Mouse (Mus musculus): ENCODE results near the gene Tdp1.

Gene Tdp1

DNA sequence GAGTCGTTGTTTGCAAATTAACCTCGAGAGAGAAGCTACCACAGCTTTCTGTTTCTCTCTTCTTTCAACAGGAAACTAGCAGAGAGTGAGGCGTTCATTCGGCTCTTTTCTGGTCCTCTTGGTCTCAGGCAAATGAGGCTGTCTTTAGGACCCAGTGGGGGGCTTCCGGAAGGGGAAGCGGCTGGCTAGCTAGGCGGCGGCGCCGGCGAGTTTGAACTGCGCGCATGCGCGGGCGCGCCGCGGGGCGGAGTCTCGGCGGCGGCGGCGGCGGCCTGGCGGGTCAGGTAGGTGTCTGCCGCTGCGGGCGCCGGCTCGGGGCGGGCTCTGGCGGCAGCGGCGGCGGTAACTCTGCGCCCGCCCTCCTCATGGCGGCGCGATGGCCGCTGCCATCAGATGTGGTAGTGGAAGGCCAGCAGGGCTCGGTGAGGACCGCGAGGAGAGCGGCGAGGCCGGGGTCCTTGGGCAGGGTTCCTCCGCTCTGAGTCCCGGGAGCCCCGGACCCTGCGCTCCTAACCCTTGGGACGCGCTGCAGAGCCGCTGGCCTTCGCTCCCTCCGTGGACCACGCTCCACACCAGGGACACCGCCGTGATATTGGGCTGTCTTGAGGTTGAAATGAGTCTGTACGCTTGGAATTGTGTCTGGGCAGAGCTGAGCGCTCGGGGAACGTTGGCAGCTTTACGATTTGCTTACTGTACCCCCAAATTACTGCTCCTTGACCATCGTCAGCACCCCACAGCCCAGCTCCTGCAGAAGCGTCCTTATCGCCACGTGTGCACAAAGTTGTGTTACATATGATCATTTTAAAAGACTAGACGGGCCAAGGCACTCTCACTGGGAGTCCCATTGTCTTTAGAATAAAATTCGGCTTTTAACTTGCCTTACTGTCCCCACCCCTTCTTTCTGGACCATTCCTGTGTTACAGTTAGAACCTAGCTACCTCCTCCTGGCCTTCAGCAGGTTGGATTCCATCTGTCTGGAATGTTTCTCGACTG is at the start of gene Tdp1, which contains the start of gene Efcab11:
Gene Tdp1 (plus strand): TSS at position 249 of the 993 bp plus-strand sequence.
Gene Efcab11 (minus strand): TSS at position 171 of the 993 bp plus-strand sequence.
- DNase-seq (ENCODE audit: low read depth, low spot score): peak; percentile 97

DNA sequence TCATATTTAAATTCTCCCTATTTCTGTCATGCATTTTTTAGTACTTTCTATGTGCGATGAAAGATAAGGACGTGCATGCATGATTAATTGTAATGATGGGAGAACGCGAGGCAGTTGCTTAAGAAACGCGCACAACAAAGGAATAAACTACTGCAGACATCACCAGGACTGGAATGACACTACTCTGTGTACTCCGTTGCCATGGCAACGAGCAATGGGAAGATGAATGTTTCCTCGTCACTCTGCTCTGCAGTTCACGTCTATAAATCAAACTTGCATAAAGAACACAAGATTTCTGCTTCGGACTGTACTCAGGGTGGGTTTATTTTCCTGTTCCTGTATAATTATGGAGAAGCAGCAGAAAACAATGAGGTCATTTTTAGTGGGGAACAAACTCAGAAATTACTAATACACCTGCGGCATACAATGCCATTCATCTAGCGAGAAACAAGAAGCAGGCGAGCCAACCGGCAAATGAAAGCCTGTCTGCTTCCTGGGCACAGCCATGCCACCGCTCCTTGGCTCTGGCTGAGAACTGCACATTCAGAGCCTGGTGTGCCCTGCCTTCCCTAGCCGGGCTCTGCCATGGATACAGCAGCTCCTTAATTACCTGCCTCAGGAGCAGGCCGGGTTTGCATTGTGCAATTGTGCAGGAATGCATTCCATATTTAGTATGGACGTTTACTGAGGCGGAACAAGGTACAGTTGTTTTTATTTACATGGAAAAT is 47.7 kb upstream of the Tdp1 start:
- peak; percentile 81 for DNase-seq (ENCODE audit: low read depth, low spot score)

DNA sequence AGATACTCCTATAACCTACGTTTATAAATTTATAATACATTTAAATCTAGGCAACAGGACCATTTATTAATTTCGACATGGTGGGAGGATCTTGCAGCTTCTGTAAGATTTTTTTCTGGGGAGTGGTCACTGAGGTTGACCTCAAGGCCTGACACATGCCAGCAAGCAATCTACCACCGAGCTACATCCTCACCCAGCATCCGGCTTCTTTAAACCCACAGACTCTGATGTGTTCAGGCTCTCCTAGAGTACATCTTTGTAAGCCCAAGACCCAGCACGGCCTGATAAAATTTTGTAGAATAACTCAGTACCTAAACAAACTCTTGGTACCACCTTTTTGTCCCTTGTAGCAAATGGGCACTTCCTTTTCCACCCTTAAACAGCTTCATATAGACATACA is 46.8 kb upstream of the Tdp1 start:
- DNase-seq (ENCODE audit: low read depth, low spot score): no peak

DNA sequence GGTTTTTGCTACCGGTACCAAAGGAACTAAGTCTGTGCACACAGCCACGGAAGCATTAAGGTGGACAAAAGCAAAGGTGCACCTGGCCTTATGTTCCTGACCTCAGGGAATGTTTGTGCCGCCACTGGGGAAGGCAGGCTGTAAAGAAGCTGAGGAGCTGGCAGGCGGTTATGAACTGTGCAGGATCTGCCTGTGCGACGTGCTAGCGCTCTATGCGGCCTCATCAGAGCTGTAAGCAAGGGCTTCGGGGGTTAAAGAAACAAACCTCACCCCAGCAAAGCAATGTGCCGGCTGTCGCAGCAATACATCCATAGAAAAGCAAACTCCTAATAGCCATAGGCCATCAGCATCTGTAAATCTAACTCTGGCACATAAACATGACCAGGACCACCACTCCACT is 46.2 kb upstream of the Tdp1 start:
- no peak for DNase-seq (ENCODE audit: low read depth, low spot score)

DNA sequence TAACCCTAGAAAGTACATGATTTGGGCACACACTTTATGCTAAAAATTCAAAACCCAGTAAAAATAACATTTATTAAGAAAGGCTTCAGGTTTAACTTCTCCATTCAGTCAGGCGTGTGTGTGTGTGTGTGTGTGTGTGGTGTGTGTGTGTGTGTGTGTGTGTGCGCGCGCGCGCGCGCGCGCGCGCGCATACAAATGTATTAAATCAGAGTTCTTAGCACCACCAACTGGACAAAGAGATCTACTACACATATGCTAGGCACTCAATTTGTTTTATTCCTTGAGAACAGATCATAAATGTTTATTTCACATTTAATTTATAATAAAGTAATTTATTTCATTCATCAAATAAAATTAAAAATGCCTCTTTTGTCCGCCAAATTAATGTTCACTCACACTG is 45.6 kb upstream of the Tdp1 start:
- peak; percentile 73 for DNase-seq (ENCODE audit: low read depth, low spot score)

DNA sequence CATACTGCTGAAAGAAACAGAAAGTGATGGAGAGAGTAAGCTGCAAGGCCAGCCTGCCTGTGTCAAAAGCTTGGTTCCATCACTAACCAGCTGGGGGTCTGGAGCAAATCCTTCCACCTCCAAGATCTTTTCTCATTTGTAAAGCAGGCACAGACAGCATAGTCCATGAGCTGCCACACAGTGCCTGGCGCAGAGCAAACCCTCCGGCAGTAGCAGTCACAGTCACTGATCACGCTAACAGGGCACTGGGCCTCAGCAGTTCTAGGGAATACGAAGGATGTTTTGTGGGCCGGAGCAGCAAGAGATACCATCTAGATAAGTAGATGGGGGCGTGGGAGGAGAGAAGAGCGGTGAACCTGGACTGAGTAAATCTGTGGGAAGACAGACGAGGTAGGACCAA is 39.4 kb upstream of the Tdp1 start:
- DNase-seq (ENCODE audit: low read depth, low spot score): no peak

DNA sequence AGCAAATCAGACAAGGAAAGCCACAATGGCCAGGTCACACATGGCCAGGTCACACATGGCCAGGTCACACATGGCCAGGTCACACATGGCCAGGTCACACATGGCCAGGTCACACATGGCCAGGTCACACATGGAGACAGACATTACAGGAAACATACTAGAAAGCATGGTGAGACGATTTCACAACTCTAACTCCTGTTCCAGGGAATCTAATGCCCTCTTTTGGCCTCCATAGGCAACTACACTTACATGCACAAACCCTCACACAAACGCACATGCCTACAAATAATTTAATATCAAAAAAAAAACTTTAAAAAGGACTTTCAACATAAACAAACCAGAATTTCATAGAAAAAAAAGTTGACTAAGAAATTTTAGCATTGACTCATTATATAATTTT is 34.3 kb upstream of the Tdp1 start:
- DNase-seq (ENCODE audit: low read depth, low spot score): no peak

DNA sequence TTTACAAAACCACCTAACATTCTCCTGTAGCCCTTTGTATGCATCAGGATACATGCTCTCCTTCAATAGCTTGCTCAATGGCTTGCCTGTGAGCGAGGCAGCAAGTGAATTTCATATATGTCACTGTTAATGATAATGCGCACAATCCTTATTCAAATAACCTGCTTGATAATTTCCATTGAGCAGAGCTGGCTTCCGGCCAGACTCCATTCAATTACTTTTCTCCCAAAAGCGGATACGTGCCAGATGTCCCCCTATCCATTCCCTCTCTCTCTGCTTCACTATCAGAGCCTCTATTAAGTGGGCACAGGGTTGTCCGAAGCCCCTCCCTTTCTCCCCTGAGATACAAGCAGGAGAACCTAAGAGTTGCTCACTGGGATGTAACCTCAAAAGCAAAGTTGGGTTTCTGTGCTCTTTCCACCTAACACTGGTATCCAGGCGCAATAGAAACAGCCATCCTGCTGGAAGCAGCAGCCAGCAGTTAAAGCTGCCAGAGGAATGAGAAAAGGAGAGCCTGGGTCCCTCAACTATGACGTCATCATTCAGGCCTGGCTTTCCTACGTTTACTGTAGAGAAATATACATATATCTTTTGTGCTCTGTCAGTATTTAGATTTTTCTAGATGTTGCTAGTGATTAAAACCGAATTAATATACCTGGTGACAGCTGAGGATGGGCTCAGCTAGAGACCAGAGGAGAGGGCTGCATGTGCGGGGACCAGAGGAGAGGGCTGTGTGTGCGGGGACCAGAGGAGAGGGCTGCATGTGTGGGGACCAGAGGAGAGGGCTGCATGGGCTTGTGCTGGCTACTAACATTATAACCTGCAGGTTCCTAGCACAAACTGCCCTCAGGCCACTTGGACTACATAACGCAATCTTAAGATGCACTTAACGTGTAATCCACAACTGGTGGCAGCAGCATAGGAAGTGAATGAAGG is 30.7 kb upstream of the Tdp1 start:
- no peak for DNase-seq (ENCODE audit: low read depth, low spot score)

DNA sequence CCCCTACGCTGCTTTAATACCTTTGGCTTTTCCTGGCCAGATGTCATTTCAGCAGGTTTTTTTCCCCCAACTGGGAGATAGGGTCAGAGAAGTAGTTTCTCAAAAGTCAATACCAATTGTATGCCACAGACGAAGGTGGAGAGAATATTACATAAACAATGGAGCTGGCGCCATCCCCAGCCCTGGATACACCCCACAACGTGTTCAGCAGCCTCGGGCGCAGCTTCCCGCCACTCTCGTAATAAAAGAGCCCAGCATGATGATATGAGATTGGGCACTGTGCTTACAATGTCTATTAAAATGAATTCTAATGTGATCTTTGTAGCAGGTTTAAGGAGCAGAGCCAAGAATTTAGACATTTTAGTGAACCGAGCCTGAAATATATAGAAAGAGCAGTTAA is 28.3 kb upstream of the Tdp1 start:
- peak; percentile 10 for DNase-seq (ENCODE audit: low read depth, low spot score)

DNA sequence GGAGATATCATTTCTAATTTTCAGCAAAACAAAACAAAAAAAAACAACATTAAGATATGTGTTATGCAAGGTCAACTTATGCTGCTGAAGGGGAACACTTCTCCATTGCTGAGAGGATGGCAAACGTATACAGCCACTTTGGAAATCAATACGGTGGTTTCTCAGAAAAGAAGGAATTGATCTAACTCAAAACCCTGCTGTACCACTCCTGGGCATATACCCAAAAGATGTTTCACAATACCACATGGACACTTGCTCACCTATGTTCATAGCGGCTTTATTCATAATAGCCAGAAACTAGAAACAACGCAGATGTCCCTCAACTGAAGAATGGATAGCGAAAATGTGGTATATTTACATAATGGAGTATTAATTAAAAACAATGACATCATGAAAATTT is 25.7 kb upstream of the Tdp1 start:
- no peak for DNase-seq (ENCODE audit: low read depth, low spot score)

DNA sequence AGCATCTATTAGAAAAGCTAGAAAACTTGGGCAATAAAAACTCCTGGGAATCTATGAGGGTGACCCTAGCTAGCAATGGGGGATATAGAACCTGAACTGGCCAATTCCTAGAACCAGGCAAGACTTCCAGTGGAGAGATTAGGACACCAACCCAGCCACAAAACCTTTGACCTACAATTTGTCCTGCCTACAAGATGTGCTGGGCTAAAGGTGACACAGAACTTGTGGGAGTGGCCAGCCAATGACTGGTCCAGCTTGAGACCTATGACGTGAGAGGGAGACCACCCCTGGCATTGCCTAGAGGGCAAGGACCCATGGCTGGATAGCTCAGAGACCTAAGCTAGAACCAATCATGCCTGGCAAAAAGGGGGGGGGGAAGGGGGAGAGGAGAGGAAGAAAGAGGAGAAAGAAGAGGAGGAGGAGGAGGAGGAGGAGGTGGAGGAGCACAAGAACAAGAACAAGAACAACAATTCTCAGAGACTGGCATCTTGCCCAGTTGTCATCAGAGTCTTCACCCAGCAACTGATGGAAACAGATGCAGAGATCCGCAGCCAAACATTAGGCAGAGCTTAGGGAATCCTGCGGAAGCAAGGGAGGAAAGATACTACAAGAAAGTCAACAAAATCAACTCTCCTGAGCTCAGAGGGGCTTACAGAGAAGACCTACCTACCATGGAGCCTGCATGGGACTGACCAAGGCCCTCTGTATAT is 24.8 kb upstream of the Tdp1 start:
- DNase-seq (ENCODE audit: low read depth, low spot score): peak; percentile 40

DNA sequence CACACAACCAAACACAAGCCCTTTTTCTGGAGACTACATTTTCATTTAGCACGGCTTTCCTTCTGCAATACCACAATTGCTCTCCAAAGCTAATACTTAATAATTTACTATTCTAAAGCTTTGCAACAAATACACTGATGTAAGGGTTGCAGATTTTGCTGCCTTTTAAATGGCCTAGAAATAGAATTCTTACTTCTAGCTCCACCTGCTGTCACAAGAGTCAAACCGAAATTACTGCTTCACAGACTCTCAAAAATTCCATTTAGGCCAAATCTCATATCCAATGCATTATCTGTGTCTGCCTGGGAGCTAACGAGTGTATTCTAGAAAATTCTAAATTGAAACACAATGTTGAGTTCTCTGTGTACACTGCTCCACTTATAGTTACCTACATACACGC is 23.3 kb upstream of the Tdp1 start:
- DNase-seq (ENCODE audit: low read depth, low spot score): peak; percentile 62

DNA sequence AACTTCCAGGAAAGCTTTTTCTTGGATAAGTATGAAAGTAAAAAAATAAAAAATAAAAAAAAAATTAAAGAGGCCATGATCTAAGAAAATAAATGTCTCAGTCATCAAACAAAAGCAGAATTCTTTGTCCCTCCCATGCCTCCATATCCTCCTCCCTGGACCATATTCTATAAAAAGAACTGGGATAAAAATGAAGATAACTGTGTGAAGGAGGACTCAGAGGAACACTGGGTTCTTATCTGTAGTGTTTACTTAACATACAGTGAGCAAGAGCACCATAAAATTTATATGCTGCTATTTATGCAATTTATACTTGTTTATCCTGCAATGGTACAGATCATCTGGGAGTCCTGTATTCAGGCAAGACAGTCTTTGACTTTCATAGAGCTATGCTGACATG is 19.7 kb upstream of the Tdp1 start:
- no peak for DNase-seq (ENCODE audit: low read depth, low spot score)

DNA sequence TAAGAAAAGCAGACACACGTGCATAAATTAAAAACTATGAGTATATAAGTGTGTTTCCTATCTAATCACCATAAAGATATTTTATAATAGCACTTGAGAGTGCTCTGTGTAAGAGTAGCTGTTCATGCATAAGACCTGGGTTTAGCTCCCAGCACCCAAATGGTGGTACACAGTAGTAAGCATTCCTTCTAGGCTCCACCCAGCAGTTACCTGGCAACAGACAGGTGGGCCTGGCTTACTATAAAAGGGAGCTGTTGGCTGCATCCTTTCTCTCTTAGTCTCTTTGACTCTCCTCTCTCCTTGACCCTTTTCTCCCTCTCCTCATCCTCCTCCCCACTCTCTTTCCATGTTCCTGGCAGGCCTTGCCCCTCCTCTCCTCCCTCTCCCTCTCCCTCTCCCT is 15.5 kb upstream of the Tdp1 start:
- no peak for DNase-seq (ENCODE audit: low read depth, low spot score)

DNA sequence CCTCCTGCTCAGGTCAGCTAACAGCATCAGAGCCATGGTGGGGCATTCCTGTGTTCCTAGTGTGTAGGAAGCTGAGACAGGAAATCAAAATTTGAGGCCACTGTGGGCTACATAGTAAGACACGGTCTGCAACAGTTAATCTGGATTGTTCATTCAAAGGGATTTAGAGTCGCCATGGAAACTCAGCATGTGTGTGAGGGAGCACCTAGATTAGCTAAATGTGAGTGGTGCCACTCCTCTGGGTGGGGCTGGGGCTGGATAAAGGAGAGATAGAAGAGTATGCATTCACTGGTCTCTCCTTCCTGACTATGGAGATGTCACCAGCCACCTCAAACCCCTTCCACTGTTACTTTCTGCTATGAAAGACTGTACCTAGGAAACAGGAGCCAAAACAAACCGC is 10.9 kb upstream of the Tdp1 start:
- no peak for DNase-seq (ENCODE audit: low read depth, low spot score)

DNA sequence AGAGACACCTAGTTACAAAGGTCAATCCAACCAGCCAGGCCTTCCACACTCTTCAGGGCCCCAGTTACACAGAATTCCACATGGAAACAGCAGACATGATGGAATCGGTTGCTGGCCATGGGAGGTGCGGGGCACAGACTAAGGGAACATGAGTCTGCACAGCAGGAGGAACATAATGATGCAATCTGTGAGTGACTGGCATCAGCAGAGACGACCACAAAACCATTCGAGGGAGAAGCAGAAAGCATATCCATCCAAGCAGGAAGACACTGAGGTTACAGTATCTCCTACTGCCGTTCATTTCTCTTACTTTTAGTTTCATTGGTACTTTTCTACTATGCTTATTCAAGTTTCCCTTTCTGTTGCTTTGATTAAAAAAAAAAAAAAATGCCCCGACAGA is 9.7 kb upstream of the Tdp1 start:
- DNase-seq (ENCODE audit: low read depth, low spot score): no peak

DNA sequence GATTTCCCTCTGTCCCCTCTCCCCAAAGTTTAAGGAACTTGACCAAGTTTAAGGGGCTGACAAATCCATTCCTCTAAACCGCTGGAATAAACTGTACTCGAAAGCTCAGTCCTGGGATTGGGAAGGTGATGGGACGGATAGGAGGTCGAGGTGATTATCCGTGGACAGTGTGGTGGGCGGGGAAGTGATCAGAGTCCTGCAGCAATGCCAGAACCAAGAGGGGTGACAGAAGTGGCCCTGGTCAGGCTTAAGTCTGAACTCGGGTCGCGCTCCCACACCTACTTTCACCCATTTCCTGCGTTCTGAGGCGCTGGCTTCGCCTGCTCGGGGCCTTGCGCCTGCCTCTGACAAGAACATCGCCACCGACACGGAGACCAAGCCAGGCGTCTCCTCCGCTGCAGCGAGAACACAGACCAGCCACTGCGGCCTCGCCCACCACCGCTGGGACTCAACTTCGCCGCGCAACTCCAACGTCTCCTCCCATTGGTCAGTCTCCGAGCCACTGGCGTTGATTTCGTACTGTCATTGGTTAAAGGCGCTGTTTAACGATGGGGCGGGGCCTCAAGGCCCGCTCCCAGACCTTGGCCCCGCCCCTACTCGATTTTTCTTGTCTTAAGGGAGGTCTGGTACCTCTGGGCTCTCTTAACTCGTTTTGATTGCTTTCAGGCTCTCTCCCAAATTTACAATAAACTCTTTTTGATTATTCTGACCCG is 1.2 kb upstream of the Tdp1 start:
- peak; percentile 95 for DNase-seq (ENCODE audit: low read depth, low spot score)

DNA sequence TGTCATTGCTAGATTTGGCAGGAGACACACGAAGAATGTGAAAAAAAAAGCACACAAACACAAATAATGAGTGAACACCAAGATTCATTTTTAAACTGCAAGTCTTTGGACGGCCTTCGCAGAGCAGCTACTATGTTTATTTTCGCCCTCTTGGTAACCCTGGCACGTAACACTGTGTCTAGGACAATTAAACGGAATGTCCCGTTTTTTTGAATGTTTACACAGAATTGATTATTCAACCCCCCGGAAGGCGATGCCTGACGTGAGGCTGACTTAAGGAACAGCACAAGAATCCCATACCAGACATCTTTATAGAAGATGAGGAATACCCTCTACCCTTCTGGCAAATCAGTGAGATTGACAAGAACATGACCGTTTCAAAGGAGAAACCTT is 608 bp upstream of the Tdp1 start:
- DNase-seq (ENCODE audit: low read depth, low spot score): no peak

DNA sequence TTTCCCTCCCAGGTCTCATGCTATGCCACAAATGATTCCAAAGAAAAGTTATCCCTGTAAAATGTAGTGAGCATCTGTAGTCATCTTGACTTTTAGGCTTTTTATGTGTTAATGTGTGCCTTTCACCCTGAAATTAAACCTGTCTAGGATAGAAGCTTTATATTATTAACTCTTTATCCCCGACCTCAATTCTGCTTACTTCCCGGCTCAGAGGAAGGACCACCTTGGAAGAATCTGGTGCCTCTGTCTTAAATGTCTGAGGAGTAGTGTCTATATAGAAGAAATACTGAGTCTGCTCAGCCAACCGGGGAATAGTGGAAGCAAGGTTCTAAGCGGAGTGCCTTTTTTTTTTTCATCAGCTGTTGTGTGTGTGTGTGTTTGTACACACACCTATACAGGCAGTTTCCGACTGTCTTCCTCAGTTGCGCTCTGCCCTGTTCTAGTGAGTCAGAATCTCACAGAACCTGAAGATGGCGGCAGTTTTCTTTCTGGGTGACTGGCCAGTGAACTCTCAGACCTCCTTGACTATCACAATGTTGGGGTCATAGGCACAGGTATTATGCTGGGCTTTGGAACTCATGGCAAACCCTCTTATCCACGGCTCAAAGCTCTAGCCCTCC is 1.1 kb downstream of the Tdp1 start:
- no peak for DNase-seq (ENCODE audit: low read depth, low spot score)

DNA sequence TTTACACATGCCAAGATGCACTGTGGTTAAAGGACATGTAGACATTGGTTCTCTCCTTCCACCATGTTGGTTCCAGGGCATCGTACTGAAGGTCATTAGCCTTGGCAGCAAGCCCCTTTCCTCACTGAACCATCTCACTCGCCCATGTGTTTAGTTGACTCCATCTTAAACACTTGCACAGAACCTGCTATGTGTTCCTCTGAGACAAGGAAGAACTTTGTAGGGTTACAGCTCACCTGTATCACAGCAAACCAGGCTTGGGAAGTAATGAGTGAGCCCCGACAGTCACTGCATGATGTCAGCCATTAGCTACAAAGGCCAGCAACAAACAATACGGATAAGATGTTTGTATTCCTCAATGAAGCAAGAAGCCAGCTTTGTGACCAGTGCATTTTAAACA is 13.5 kb downstream of the Tdp1 start:
- DNase-seq (ENCODE audit: low read depth, low spot score): no peak

All from brain, adult 2 months (tissue).